Mouse (Mus musculus): ENCODE data around the gene Ccdc177.

- TF ChIP-seq CTCF (IDR thresholded peaks at IDR 0.05; ENCODE audit: insufficient read depth, low read depth, low read length) (no peak), POLR2A (IDR thresholded peaks at IDR 0.05; ENCODE audit: insufficient read depth, low read depth, low read length) (no peak)
Measured at GRCm38 (mm10) chr12:80757751-80758558, 2.5 kb downstream of the Ccdc177 start.
